Mouse (Mus musculus): ENCODE data around the gene Mcm3ap.

DNA sequence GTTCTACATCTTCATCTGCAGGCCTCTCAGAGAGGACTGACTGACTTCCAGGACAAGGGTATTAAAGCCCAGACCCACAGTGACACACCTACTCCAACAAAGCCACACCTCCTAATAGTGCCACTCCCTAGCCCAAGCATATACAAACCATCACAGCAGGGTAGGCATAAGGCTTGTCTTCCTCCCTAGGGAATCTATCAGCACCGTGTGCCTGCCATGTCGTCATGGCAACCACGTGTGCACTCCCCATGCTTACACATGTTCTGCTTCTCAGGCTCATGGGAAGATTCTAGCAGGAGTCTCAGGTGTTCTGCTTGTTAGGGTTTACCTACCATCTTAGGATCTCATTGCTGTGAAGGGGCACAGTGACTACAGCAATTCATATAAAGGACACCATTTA is 82.8 kb downstream of the Mcm3ap start:
- TF ChIP-seq CTCF (IDR thresholded peaks at IDR 0.05; ENCODE audit: borderline replicate concordance, extremely low read depth, insufficient read depth, insufficient read length), result no peak
- no peak for TF ChIP-seq POLR2A (IDR thresholded peaks at IDR 0.05; ENCODE audit: borderline replicate concordance, extremely low read depth, insufficient read depth, insufficient read length, poor library complexity, severe bottlenecking)
